Mouse (Mus musculus): ENCODE results near the gene Sh3pxd2a.

DNA sequence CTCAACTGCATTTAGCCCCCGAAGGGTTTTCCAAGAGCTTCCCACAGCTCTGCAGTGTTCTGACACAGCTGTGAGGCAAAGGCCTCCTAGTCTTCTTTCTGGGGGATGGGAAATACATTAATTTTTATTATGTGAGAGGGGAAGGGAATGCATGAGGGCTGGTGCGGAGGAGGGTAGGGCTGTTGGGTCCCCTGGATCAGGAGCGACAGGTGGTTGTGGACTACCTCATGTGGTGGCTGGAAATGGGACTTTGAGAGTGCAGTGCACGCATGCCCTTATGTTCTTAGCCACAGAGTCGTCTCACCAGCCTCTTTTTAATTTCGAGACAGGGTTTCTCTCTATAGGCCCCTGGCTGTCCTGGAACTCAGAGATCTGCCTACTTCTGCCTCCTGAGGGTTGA lies 33.5 kb upstream of the Sh3pxd2a start:
- TF ChIP-seq POLR2A (IDR thresholded peaks at IDR 0.05; ENCODE audit: low read depth, low read length) = no peak
- TF ChIP-seq CTCF (conservative IDR thresholded peaks at IDR 0.05; ENCODE audit: insufficient read depth, insufficient read length, low read depth, low read length) = no peak
